Mouse (Mus musculus) neural tube, embryonic 10.5 days (tissue): ENCODE measurements around the gene Prok1.

Experiments
- DNase-seq: peaks from one replicate; pipeline ENCODE4 v3.0.0-alpha.2; 2017; ENCODE audit warnings: low spot score; ENCODE audit errors: extremely low spot score

The Prok1 gene

DNA sequence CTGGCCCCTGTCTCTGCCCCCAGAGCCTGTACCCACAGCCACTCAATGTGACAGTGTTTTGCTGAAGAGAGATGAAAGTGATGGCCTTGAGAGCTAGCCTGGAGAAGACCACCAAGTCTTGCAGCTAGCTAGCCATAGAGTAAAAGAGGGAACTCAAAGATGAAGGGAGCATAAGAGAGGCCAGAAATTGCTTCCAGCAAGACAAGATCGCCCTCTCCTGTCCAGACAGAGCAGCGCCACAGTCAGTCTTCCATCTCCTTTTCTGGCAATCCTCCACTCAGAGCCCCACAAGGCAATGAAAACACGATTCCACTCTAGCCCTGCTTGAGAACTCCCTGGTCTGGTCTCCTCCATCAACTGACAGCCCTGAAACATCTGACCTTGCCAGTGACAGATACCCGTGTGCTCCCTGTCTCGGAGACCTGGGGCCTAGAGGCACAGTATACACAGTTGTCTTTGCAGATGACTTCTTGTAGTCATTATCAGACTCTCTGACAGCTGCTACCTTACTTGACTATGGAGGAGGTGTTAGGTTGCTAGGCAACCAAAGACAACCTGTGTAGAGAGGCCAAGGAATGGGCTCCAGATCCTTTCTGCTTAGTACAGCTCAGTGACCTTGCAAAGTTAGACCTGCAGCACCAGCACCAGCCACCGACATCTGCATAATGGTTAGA, 51.1 kb downstream of the Prok1 start:
- DNase-seq: peak; percentile 32

DNA sequence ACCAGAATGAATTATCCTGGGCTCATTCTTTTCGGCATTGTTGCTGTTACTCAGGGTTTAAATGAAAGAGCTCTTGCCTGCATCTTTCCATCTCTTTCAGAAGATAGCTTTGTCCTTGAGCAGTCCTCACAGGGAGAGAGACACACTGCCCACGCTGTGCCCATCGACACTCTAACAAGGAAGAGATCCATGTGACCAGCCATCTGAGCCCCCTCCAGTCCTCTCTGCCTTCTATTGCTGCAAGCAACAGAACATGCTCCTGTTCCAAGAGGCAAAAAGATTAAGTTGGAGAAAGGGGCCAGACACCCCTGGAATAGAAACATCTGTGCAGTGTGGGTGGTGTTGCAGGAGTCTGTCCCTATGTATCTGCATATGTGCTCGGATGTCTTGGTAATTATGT, 52.5 kb downstream of the Prok1 start:
- DNase-seq: no peak

DNA sequence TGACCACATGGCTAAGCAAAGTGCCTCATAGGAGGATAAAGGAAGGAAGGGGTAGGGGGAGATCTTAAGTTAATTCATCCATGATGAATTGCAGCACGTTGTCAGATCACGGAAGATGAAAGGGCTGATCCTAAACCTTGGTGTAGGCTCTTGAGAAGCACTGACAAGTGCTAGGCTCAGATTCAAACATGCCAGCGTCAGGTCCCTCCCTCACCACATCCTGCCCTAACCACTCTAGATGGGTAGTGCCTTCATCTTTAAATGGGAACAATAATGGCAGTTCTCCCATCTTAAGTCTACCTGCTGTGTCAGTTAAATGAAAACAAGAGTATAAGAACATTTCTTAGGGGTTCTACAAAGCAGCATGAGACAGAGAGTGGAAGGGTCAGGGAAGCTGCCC, 53.9 kb downstream of the Prok1 start:
- DNase-seq: no peak

DNA sequence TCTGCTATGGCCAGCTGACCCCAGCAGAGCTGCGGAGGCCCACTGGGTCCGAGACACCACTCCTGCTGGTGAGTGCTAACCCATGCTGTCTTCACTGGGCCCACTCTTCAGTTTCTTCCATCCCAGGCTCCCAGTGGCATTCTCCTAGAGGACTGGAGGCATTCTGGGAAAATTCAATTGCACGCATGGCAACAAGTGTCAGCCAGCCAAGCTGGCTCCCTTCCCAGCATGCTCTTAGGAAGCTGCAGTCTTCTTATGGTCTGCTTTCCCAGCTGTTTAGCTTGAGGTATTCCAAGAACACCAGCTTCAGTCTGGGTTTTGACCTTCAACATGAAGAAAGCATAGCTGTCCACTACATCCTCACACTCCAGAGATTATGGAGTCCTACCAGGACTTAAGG, 56.3 kb downstream of the Prok1 start:
- no peak for DNase-seq
